In the genomic region with DNA sequence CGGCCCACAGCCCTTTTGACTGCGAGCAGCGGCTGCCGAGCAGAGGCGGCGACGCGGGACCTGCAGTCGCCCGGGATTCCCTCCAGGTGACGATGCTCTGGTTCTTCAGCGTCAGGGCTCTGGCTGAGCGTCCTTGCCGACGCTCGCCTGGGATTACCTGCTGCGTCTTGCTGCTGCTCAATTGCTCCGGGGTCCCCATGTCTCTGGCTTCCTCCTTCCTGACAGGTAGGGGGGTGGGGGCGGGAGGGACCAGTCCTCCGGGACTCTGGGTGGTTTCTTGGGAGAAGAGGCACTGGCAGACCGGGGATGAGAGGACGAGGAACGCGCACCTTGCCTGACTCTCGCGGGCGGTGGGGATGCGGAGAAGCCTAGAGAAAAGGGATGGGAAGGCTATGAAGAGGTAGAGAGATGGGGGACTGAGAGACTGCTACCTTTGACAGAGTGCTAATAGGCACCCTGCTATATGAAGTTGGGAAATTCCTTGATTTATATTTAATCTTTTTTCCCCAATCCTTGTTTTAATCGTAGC, we compare ENCODE assay signal across 9 mouse cellular contexts. TPM values are rescaled to one million over a fixed set of nuclear protein-coding genes. Genes with fewer than 3 reads are reported as not detected.
DNase-seq lines count a peak whose midpoint lies in the region; ATAC-seq and TF ChIP-seq lines count a peak whose summit lies in the region.
"Had no signal": no experiment of that assay in that cellular context is flagged by ENCODE, and none has a peak within 500 bp of the region (broad histone marks: within the 10 kb centered on the region; RNA-seq: fewer than 3 reads in every experiment).

No protein-coding gene starts in this region.

- peaks cover 32% of the 10 kb centered on the region for H3K4me1 ChIP-seq in heart, embryonic 10.5 days
- H3K4me1 ChIP-seq in spleen, adult 2 months (ENCODE audit: control insufficient read depth, insufficient read depth, insufficient read length): no peaks in the 10 kb centered on the region; the same call in 1 of the 2 replicates
- H3K4me1 ChIP-seq in limb, embryonic 10.5 days: peaks cover 18% of the 10 kb centered on the region
- H3K4me1 ChIP-seq in neural tube, embryonic 14.5 days (ENCODE audit: control insufficient read depth, insufficient read depth, low read length): peaks cover 3% of the 10 kb centered on the region; the same call in 1 of the 2 replicates

- DNase-seq in heart, embryonic 10.5 days (ENCODE audit: low spot score): peak; percentile 85
- DNase-seq in heart, adult 8-10 months (ENCODE audit: low spot score): no peak
- DNase-seq in spleen, adult 2 months (ENCODE audit: low read depth in 1 of 2, low spot score in 2 of 2): no peak
- DNase-seq in spleen, adult 18-20 months: no peak
- DNase-seq in limb, embryonic 10.5 days (ENCODE audit: low spot score): no peak
- DNase-seq in layer of hippocampus, adult 8-10 months (ENCODE audit: low spot score in 2 of 2): no peak
- DNase-seq in urinary bladder, postnatal 4 days (ENCODE audit: low spot score in 2 of 2): no peak

- TF ChIP-seq CTCF in spleen, adult 2 months (IDR thresholded peaks at IDR 0.05; ENCODE audit: extremely low read depth, insufficient read depth, insufficient read length, insufficient replicate concordance): no peak

- peak; percentile 49 for ATAC-seq in neural tube, embryonic 14.5 days (ENCODE audit: low read depth)

- no peaks in the 10 kb centered on the region for H3K36me3 ChIP-seq in heart, embryonic 10.5 days
- no peaks in the 10 kb centered on the region for H3K36me3 ChIP-seq in spleen, adult 2 months (ENCODE audit: control insufficient read depth, insufficient read depth, low read length)
- H3K36me3 ChIP-seq in limb, embryonic 10.5 days: no peaks in the 10 kb centered on the region
- no peaks in the 10 kb centered on the region for H3K36me3 ChIP-seq in neural tube, embryonic 14.5 days (ENCODE audit: control insufficient read depth, insufficient read depth, low read length)

- no peak for TF ChIP-seq POLR2A in spleen, adult 2 months (IDR thresholded peaks at IDR 0.05; ENCODE audit: low read depth, low read length)

- H3K27me3 ChIP-seq in heart, embryonic 10.5 days (ENCODE audit: insufficient read depth, poor library complexity, severe bottlenecking): peaks cover 41% of the 10 kb centered on the region
- H3K27me3 ChIP-seq in spleen, adult 2 months (ENCODE audit: control insufficient read depth, insufficient read depth, low read length): peaks cover 14% of the 10 kb centered on the region
- H3K27me3 ChIP-seq in limb, embryonic 10.5 days (ENCODE audit: low read depth, poor library complexity, severe bottlenecking): peaks cover 95% of the 10 kb centered on the region
- peaks cover 7% of the 10 kb centered on the region; the same call in 1 of the 2 replicates for H3K27me3 ChIP-seq in neural tube, embryonic 14.5 days (ENCODE audit: control insufficient read depth, insufficient read depth, low read length)

- peak overlapping the region; percentile 98 for H3K4me2 ChIP-seq in neural tube, embryonic 14.5 days (ENCODE audit: low read depth, low read length)

- H3K27ac ChIP-seq in heart, embryonic 10.5 days: peak overlapping the region; percentile 92
- H3K27ac ChIP-seq in spleen, adult 2 months (ENCODE audit: insufficient read depth, low read length): no peak overlapping the region
- peak overlapping the region; percentile 84 for H3K27ac ChIP-seq in limb, embryonic 10.5 days
- peak overlapping the region; percentile 81 for H3K27ac ChIP-seq in neural tube, embryonic 14.5 days (ENCODE audit: low read depth, low read length)

- under 1% methylated on average over 29 of the region's 29 CpGs for WGBS in heart, embryonic 10.5 days
- WGBS in spleen, adult 2 months: 7% methylated on average over 29 of the region's 29 CpGs
- WGBS in limb, embryonic 10.5 days: under 1% methylated on average over 29 of the region's 29 CpGs
- WGBS in neural tube, embryonic 14.5 days: 1% methylated on average over 29 of the region's 29 CpGs

- no peaks in the 10 kb centered on the region for H3K9me3 ChIP-seq in heart, embryonic 10.5 days
- no peaks in the 10 kb centered on the region for H3K9me3 ChIP-seq in limb, embryonic 10.5 days (replicated peaks)
- H3K9me3 ChIP-seq in neural tube, embryonic 14.5 days (ENCODE audit: control insufficient read depth, low read length): no peaks in the 10 kb centered on the region

- H3K9ac ChIP-seq in neural tube, embryonic 14.5 days (replicated peaks; ENCODE audit: low read depth, low read length): peak overlapping the region; percentile 84

- peak overlapping the region; percentile 79 for H3K4me3 ChIP-seq in heart, embryonic 10.5 days
- peak overlapping the region; percentile 9; the same call in 1 of the 2 replicates for H3K4me3 ChIP-seq in spleen, adult 2 months (ENCODE audit: extremely low read depth, insufficient read depth, insufficient read length)
- peak overlapping the region; percentile 74 for H3K4me3 ChIP-seq in limb, embryonic 10.5 days
- peak overlapping the region; percentile 72 for H3K4me3 ChIP-seq in neural tube, embryonic 14.5 days (ENCODE audit: low read depth, low read length)

RNA-seq across cellular contexts. Expression of gene Bmper, which starts 0.7 kb away (rescaled TPM):
- polyA plus RNA-seq in heart, embryonic 10.5 days (2016; fragmentation: Nextera tagmentation; extraction: Ambion mirVana): 11.4 and 14.9 TPM in 2 replicates
- 1 to 10 TPM; 1.5 to 3.3 (median 2.5) TPM for total RNA-seq in heart, adult 8-10 months (2022)
- 0.44 and 0.70 TPM in 2 replicates for polyA plus RNA-seq in spleen, adult 2 months (2012; rRNA removed)
- polyA plus RNA-seq in limb, embryonic 10.5 days (2016; fragmentation: Nextera tagmentation; extraction: Ambion mirVana): 0.55 and 2.7 TPM in 2 replicates
- polyA plus RNA-seq in neural tube, embryonic 14.5 days (2014; fragmentation: Nextera tagmentation; extraction: Ambion mirVana): 10.4 and 12.4 TPM in 2 replicates
- total RNA-seq in layer of hippocampus, adult 8-10 months (2022): 1 to 10 TPM; 4.9 to 7.0 (median 5.2) TPM
- total RNA-seq: MEL had no signal

Comparison
In these comparisons a context has a peak if more than half of its experiments do, and no peak if none do; other contexts are left out.
1. H3K4me3 ChIP-seq: peak in every context shown above with its lines; median percentile 79 in heart, embryonic 10.5 days; 74 in limb, embryonic 10.5 days; 72 in neural tube, embryonic 14.5 days; 9 in spleen, adult 2 months.